Mouse (Mus musculus) cerebellum, adult 9-11 months (tissue): ENCODE measurements around the gene Hoxd10.

Experiments used
- DNase-seq: peaks from one replicate; pipeline ENCODE4 v3.0.0; 2022

Gene Hoxd10

DNA sequence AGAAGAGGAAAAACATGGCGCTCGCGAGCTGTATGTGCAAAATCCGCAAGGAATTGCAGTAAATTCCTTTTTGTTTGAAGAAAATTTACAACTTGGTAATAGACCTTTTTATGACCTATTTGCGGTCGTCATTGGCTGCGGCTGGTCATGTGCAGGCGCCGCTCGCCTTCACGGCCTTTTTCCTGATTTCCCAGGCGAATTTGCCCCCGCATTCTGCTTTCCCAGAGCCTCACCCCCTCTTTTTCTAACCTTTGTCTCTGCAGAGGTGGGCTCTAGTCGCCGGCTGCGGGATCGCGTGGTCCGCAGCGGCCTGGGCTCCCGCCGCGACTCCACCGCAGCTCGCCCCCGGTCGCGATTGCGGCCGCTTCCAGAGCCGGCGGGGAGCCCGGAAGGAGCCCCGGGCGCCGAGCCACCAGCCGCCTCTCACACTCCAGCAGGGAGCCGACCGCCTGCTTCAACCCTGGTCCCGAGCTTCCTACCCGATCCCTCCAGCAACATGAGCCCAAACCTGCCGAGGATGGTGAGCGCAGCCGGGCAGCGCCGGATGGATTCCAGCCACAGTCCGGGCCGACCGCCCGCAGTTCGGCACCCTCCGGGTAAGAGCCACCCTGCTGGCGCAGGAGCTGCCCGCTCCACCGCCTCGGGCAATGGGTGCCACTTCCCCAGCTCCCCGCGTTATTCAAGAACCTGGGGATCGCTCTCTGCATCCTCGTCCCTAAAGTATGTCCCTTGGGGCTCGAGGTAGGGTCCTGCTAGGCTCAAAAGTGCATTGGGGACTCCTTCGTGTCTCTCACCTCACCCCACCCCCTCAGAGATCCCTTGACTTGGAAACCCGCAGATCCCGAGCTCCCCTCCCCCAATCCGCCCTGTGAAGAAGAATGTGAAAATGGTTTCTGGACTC is 20.2 kb downstream of the Hoxd10 start, which contains the start of the genes Hoxd3 and Hoxd4:
TSS of gene Hoxd3 (plus strand) at position 207 of the 901 bp plus-strand sequence.
TSS of gene Hoxd4 (plus strand) at position 209 of the 901 bp plus-strand sequence.
- DNase-seq, result no peak

DNA sequence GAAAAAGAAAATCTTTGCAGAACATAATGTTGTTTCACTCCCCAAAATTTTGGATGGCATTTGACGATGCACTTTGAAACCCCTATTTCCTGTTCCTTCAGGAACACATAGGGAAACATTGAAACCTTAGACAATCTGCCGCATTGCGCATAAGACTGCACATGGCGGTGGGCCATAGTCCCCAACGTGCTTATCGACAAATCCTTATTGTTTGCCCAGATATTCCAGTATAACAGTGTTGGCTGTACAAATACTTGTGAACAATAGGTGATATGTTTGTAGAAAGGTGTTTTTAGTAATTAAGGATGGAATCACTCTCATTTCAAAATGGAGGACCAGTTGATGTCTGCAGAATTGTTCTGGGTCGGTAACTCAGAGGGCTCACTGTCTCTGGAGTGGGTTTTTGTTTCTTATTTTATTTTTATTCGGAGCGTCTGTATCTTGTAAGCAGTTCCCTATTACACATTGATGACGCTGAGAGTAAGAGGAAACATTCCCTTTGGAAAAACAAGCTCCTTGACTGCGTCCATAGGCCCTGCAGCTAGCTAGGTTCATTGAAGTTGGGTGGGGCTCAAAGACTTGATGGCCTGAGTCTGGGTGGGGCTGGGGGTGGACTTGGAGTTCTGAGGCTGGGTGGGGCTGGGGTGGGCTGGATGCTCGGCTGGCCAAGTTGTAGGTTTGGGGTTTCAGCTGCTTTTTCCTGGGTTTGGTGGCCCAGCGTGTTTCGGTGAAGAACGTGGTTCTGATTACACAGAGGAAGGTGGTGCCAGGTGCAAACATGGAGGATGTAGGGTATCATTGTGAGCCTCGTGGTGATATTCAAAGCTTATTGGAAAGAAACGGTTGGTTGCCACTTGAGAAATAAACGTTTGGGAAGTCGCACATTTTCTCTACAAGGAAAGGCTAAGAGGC is 21.8 kb downstream of the Hoxd10 start:
- no peak for DNase-seq

- no peak for DNase-seq
These were observed 22.5 kb downstream of the Hoxd10 start for GRCm38 (mm10) chr2:74714156-74714789.

- no peak for DNase-seq
These were observed 23.2 kb downstream of the Hoxd10 start for GRCm38 (mm10) chr2:74714881-74715280.

GRCm38 (mm10) chr2:74715504-74716241 is 23.9 kb downstream of the Hoxd10 start:
- peak; percentile 25 for DNase-seq

- no peak for DNase-seq
These were observed 28.7 kb downstream of the Hoxd10 start for GRCm38 (mm10) chr2:74720384-74720783.

DNA sequence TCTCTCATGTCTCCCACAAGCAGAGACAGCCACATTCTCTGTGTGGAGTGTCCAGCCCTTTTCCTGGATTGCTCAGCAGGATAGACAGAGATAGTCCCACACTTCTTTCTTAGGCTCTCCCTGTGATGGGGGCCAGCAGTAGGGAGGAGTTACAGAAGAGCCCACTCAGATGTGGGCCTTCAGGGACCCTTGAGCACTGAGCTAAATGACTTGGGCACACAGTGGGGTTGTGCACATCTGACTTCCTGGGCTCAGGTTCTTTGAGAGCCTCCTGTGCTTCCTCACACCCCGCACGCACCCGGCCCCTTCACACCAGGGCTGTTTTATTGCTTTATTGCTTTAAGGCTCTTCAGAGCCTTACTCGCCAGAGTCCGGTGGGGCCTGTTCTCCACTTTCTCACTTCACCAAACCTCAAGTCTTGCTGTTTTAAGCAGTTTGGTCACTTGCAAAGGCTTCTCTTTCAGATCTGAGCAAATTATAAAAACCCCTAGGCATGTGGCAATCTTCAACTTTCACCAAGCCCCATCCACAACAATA is 29.3 kb downstream of the Hoxd10 start:
- DNase-seq, result no peak

- DNase-seq, result no peak
These were observed 30.2 kb downstream of the Hoxd10 start for GRCm38 (mm10) chr2:74721882-74722281.

GRCm38 (mm10) chr2:74722949-74723348 is 31.2 kb downstream of the Hoxd10 start:
- DNase-seq, result no peak

DNA sequence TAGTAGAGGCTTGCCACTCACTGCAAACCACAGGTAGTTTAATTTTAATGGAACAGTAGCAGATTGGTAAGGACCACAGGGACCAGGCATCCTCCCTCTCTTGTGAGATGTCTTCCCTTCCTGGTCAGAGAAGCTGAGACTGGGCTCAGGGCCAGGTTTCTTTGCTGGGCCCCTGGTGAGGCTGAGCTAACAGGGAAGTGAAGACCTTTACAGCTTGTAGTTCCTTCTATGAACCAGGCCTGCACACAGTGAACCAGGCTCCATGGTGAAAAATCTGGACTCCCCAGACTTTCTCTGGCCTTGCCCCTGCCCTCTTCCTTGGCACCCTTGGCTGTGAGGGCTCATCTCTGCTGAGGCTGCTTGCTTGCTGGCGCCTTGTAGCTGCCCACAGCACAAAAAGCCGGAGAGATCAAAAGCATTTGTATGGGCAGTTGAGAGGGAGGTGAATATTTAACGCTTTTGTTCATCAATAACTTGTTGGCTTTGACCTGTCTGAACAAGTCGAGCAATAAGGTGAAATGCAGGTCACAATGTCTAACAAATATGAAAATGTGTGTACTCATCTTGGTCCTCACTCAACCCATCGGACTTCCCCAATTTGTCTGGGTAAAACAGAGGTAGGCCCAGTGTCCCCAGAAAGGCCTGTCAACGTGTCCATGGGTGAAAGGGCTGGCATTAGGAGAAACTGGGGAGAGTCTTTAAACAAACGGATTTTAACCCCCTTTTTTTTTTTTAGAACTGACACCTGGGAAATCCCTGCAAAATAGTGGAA is 32.7 kb downstream of the Hoxd10 start:
- no peak for DNase-seq

DNA sequence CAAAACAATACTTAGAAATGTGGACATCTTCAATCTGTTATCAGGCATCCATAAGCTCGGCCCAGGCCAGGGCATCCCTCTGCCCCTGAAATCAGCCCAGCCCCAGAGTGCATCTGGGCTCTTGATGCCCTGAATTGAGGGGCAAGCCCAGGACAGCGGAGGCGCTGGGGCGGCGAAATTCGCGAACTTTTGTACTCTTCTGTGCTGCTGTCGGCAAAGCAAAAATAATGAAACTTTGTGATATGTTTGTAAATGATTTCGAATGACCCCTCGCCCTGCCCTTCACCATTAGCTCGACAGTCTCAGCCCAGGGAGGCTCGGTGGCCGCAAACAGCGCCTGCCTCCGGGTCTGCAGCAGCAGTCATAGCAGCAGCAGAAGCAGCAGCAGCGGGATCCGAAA is 33.4 kb downstream of the Hoxd10 start:
- no peak for DNase-seq

DNA sequence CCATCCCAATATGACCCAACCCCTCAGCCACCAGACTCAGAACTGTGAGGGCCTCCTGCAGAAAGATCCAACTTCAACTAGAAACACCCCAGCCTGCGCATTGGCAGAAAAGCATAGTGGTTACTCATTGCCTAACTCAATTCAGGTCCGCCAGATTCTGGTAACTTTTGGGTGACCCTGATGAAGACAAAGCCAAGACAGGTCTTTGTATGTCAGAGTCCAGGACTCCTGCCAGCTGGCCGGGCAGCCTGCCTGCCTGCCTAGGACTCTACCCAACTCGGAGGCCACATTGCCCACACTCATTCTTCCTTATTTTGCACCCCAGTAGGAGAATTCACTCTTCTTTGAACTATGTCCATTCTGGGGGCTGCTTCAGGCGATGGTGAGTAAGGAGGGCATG is 34.8 kb downstream of the Hoxd10 start, which contains the start of gene Gm28230:
TSS of gene Gm28230 (plus strand) at position 178 of the 400 bp plus-strand sequence.
- no peak for DNase-seq

DNA sequence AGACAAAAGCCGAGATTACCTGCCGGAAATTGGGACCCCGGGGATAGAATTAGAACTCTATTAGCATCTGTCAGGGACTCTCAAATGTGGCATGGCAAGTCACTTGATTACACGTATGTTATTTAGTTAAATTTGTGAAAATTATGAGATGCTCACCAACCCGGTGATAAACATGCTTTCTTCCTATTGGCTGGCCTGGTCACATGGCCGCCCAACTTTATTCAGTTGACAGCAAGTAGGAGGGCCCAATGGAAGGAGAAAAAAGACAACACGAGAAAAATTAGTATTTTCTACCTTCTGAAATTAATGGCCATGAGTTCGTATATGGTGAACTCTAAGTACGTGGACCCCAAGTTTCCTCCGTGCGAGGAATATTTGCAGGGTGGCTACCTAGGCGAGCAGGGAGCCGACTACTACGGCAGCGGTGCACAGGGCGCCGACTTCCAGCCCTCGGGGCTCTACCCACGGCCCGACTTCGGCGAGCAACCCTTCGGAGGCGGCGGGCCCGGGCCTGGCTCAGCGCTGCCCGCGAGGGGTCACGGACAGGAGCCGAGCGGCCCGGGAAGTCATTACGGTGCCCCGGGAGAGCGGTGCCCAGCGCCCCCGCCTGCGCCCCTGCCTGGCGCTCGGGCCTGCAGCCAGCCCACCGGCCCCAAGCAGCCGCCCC is 35.4 kb downstream of the Hoxd10 start:
- no peak for DNase-seq

DNA sequence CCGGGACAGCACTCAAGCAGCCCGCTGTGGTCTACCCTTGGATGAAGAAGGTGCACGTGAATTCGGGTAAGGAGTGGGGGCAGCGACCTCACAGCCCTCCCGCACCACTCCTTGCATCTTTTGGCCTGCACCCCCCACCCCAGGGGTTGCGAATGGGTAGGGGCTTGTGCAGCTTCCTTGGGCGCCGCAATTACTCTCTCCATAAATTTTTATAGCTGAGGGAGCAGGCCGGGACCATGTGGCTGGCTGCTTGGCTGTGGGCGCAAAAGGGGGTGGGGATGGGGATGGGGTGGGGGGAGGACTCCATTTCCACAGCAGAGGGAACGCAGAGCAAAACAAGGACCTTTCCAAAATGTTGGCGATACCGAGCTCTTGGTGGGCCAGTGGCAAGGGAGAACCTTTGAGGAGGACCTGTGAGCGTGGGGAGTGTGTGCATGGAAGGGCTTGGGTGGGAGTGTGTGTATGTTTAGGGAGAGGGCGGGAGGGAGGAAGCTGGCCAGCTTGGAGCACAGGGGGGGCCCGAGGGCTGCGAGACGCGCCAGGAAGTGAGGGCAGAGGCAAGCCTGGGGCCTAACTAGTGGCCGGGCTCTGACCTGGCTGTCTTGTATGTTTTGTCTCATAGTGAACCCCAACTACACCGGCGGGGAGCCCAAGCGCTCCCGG is 36.0 kb downstream of the Hoxd10 start:
- DNase-seq, result no peak

DNA sequence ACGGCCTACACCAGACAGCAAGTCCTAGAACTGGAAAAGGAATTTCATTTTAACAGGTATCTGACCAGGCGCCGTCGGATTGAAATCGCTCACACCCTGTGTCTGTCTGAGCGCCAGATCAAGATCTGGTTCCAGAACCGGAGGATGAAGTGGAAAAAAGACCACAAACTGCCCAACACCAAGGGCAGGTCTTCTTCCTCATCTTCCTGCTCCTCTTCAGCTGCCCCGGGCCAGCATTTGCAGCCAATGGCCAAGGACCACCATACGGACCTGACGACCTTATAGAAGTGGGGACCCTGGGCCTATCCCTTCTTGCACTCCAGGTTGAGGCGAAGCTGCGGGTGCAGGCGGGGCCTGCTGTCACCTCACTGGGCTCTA is 36.6 kb downstream of the Hoxd10 start:
- DNase-seq, result no peak

DNA sequence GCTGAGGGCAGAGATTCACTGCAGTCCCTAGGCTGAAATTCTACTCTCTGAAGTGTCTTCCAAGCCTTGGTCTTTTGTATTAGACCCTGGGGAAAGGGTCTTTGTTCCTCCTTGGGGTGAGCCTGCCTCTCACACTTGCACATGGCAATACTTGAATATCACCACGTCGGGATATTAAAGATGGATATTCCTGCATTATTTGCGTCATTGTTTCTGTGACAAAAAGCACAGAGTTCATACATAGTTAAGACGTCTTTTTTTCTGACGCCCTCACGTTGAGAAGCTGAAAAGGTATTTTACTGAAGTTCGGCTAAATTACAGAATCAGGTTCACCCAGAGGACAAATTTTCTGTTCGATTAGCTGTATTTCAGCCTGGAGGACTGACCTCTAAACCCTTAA is 38.6 kb downstream of the Hoxd10 start:
- no peak for DNase-seq

DNA sequence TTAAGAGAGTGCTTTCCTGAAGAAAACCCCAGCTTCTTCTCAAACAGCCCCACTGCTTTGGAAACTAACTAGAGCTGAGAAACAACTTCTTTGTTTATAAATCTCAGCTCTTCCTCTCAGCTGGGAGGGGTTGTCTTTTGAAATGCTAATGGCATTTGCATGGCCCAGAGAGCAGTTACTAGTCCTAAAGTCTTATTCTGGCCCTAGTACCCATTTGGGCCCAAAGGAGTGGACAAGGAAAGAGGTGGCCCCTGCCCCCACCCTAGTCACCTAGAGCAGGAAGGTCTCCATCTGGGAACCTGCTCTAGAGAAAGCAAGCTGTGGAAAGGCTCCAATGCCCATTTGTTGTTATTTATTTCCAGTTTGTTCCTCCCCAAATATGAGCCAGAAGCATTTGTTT is 39.3 kb downstream of the Hoxd10 start:
- DNase-seq, result no peak

- no peak for DNase-seq
These were observed 40.2 kb downstream of the Hoxd10 start for GRCm38 (mm10) chr2:74731799-74732512.
